Mouse (Mus musculus): ENCODE measurements at regions not wholly inside any gene's neighbourhood (a gene's known extent, or its start where the extent isn't known, plus 50 kb on each side); places are given as distances from the start of the nearest gene placed in this dataset.

- H3K27ac ChIP-seq: no peak overlapping the region
- H3K4me2 ChIP-seq (replicated peaks): no peak overlapping the region
- H3K27me3 ChIP-seq: no peaks in the 10 kb centered on the region
- no peak for ATAC-seq (ENCODE audit: low FRiP score, low read depth)
- no peaks in the 10 kb centered on the region for H3K4me1 ChIP-seq
- WGBS: 40% methylated on average over 3 of the region's 3 CpGs
- H3K4me3 ChIP-seq: no peak overlapping the region
- H3K36me3 ChIP-seq: no peaks in the 10 kb centered on the region
- 0 out of 2 replicates have a peak, but pooled peaks cover 4% of the 10 kb centered on the region for H3K9me3 ChIP-seq
- no peak overlapping the region for H3K9ac ChIP-seq
These were observed 59.8 kb upstream of the Speer4c start for GRCm38 (mm10) chr5:15773839-15774238.

DNA sequence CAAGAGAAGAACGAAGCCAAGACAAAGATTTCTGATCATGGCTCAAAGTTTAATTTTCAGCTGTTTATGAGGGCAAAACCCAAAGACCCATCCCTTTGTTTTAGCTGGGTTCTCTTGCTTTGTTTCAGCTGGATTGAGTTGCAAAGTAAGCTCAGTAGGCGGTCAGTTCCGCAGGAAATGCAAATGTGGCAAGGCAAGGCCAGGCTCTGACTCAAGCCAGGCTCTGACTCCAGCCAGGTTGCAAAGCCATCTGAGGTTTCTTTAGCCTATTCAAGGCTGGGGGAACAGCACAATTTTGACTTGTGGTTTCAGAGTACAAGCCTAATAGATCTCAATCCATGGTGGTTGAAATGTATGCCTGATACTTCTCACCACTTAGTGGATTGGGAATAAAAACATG is 60.5 kb upstream of the Speer4c start:
- Histone ChIP-seq H3K36me3 (no peaks in the 10 kb centered on the region), H3K9me3 (0 out of 2 replicates have a peak, but pooled peaks cover 4% of the 10 kb centered on the region), H3K27ac (no peak overlapping the region), H3K4me1 (no peaks in the 10 kb centered on the region), H3K27me3 (no peaks in the 10 kb centered on the region), H3K4me2 (replicated peaks) (no peak overlapping the region), H3K9ac (no peak overlapping the region), H3K4me3 (no peak overlapping the region)
- 39% methylated on average over 3 of the region's 3 CpGs for WGBS
- ATAC-seq (ENCODE audit: low FRiP score, low read depth): no peak

DNA sequence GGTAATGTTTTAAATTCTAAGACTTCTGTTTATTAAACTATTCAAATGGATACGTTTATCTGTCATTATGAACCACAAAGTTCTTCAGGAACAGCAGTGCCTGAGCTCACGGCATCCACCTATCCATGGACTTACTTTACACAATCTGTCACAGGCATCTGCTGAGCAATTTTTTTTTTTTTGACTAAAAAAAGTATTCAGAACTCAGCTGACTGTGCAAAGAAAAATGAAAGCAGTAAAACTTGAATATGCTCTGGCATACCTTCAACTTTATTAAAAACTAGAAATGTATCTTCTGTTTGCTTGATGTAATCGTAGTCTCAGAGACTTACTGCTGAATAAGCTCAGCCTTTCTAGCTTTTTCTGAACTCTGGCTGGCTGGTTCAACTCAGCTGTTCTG is 62.0 kb upstream of the Speer4c start:
- H3K4me2 ChIP-seq (replicated peaks): no peak overlapping the region
- 78% methylated on average over 3 of the region's 3 CpGs for WGBS
- no peaks in the 10 kb centered on the region for H3K4me1 ChIP-seq
- H3K36me3 ChIP-seq: no peaks in the 10 kb centered on the region
- 0 out of 2 replicates have a peak, but pooled peaks cover 4% of the 10 kb centered on the region for H3K9me3 ChIP-seq
- H3K4me3 ChIP-seq: no peak overlapping the region
- H3K27me3 ChIP-seq: no peaks in the 10 kb centered on the region
- ATAC-seq (ENCODE audit: low FRiP score, low read depth): no peak
- H3K27ac ChIP-seq: no peak overlapping the region
- H3K9ac ChIP-seq: no peak overlapping the region

GRCm38 (mm10) chr5:15803583-15803982 is 89.5 kb upstream of the Speer4c start:
- WGBS: 86% methylated on average over 5 of the region's 5 CpGs
- no peak for ATAC-seq (ENCODE audit: low FRiP score, low read depth)

GRCm38 (mm10) chr5:15816864-15817263 is 102.8 kb upstream of the Speer4c start:
- H3K4me1 ChIP-seq: no peaks in the 10 kb centered on the region
- no peaks in the 10 kb centered on the region for H3K36me3 ChIP-seq
- H3K9me3 ChIP-seq: no peaks in the 10 kb centered on the region
- no peak overlapping the region for H3K9ac ChIP-seq
- no peak overlapping the region for H3K4me3 ChIP-seq
- ATAC-seq (ENCODE audit: low FRiP score, low read depth): no peak
- H3K27me3 ChIP-seq: no peaks in the 10 kb centered on the region
- 87% methylated on average over 3 of the region's 3 CpGs for WGBS
- no peak overlapping the region for H3K4me2 ChIP-seq (replicated peaks)
- H3K27ac ChIP-seq: no peak overlapping the region

More at GRCm38 (mm10) chr5:15803583-15803982, 89.5 kb upstream of the Speer4c start:
- Histone ChIP-seq H3K27me3 (no peaks in the 10 kb centered on the region), H3K9me3 (no peaks in the 10 kb centered on the region), H3K4me2 (replicated peaks) (no peak overlapping the region), H3K27ac (no peak overlapping the region), H3K4me3 (no peak overlapping the region), H3K36me3 (no peaks in the 10 kb centered on the region), H3K4me1 (no peaks in the 10 kb centered on the region), H3K9ac (no peak overlapping the region)

DNA sequence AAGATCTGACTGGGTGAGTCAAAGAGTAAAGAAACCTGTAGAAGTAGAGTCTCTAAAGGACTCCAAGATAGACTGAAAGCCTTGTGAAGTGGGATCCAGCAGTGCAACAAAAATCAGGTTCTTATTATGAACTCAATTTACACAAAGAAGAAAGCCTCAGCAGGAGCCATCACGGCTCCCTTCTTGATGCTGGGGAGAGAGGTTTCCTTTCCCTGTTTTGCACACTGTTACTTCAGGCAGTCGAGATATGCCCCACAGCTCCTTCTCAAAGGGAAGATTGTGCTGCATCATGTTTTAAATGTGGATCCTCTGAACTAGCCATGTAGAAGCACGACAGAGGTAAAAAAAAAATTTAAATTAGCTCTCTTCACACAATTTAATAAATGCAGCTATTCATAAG is 103.3 kb upstream of the Speer4c start:
- ATAC-seq (ENCODE audit: low FRiP score, low read depth): no peak
- Histone ChIP-seq H3K36me3 (no peaks in the 10 kb centered on the region), H3K4me2 (replicated peaks) (no peak overlapping the region), H3K9me3 (no peaks in the 10 kb centered on the region), H3K27me3 (no peaks in the 10 kb centered on the region), H3K4me1 (no peaks in the 10 kb centered on the region), H3K9ac (no peak overlapping the region), H3K27ac (no peak overlapping the region), H3K4me3 (no peak overlapping the region)
- 39% methylated on average over 3 of the region's 3 CpGs for WGBS

DNA sequence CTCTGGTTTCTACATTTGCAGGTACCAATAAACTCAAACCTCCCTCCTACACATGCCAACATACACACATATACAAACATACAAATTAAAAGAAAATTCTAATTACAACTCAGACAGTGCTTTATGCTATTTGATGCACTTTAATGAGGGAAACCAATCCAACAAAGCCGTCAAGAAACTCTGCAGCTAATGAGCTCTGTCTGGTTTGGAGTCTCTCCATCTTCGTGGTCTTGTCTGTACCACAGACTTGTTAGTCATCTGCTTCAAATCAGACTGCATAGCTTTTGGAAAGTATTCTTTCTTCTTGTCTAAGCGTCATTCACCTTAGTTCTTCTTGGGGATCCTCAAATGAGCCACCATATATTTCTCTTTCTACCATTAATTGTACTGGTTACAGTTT is 108.9 kb upstream of the Speer4c start:
- WGBS: 54% methylated on average over 3 of the region's 3 CpGs
- no peak overlapping the region for H3K27ac ChIP-seq
- no peaks in the 10 kb centered on the region for H3K4me1 ChIP-seq
- H3K9me3 ChIP-seq: 0 out of 2 replicates have a peak, but pooled peaks cover 3% of the 10 kb centered on the region
- H3K27me3 ChIP-seq: no peaks in the 10 kb centered on the region
- no peak for ATAC-seq (ENCODE audit: low FRiP score, low read depth)
- no peaks in the 10 kb centered on the region for H3K36me3 ChIP-seq
- no peak overlapping the region for H3K9ac ChIP-seq
- no peak overlapping the region for H3K4me2 ChIP-seq (replicated peaks)
- H3K4me3 ChIP-seq: no peak overlapping the region

DNA sequence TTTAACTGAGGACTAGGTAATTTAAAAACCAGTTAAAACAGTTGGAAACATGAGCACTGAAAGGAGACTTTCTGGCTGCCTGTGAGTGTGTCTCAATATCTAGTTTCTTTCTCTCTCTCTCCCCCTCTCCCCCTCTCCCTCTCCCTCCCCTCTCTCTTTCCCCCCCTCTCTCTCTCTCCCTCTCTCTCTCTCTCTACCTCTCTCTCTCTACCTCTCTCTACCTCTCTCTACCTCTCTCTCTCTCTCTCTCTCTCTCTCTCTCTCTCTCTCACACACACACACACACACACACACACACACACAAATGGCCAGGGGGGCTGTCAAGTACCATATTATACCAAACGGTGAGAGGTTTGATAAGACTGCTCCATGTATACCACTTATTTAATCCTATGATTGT is 103.0 kb upstream of the Cacna2d1 start:
- ATAC-seq (ENCODE audit: low FRiP score, low read depth): no peak
- peaks cover 13% of the 10 kb centered on the region for H3K9me3 ChIP-seq
- no peaks in the 10 kb centered on the region for H3K36me3 ChIP-seq
- H3K9ac ChIP-seq: no peak overlapping the region
- no peaks in the 10 kb centered on the region for H3K4me1 ChIP-seq
- no peak overlapping the region; the same call in 1 of the 2 replicates for H3K27ac ChIP-seq
- no peaks in the 10 kb centered on the region for H3K27me3 ChIP-seq
- 74% methylated on average over 1 of the region's 1 CpGs for WGBS
- no peak overlapping the region for H3K4me3 ChIP-seq
- H3K4me2 ChIP-seq (replicated peaks): no peak overlapping the region

DNA sequence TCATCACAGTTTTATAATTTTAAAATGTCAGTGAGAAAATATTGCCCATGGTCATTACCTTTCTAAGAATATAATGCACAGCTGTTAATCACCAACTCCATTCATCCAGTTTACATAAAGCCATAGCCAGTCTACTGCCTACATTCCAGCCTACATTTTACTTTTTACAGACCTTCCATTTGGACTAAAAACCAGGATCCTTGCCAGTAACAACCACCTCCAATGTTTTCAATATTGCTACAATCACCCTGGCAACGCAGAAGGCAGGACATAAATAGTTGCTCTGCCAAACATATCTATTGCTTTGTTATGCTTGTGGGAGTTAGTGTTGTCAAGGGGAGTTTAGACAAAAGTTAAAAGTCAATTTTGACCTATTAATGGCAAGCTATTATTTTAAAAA is 102.2 kb upstream of the Cacna2d1 start:
- Histone ChIP-seq H3K4me2 (replicated peaks) (no peak overlapping the region), H3K9me3 (peaks cover 13% of the 10 kb centered on the region), H3K4me3 (no peak overlapping the region), H3K36me3 (no peaks in the 10 kb centered on the region), H3K27ac (no peak overlapping the region), H3K27me3 (no peaks in the 10 kb centered on the region), H3K9ac (no peak overlapping the region), H3K4me1 (no peaks in the 10 kb centered on the region)
- ATAC-seq (ENCODE audit: low FRiP score, low read depth): peak; percentile 66; the same call in 1 of the 2 replicates
- WGBS: 62% methylated on average over 1 of the region's 1 CpGs

DNA sequence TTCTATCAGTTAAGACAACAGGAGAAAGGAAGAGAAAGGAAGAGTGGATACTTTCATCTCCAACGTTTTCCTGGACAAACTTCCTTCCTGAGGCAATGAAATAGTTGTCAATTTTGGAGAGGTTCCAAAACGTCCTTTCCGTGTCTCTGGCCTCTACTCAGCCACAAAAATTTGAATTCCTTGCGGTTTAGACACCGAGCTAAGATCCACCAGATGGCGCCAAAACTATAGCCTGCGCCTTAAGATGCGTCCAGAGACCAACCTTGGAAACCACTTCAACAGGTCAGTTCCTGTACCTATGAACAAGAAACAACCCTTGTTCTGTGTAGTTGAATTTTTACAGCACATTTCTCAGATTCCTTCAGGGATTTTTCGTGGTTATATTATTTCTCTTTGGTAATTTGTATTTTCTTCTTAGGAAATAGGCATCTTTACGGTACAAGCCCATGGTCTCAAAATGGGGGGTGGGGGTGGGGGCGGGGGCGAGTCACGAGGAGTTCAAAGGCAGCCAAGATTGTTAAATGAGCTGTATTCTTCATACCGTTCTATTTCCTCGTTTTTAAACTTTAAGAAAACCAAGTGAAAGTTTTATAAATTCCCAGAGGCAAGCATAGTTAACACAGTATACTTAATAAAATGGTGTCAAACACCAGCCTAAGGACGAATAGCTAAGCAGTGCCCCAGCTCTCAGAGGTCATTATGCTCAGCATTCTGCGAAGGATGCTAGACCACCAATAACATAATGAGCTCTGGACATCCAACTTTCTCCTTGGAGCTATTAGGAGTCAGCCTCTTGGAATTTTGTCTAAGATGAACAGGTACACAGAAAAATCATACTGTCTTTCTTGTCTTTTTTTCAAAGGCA is 96.2 kb upstream of the Cacna2d1 start:
- Histone ChIP-seq H3K4me3 (no peak overlapping the region), H3K4me2 (replicated peaks) (peak overlapping the region; percentile 37), H3K9ac (no peak overlapping the region), H3K4me1 (0 out of 2 replicates have a peak, but pooled peaks cover 4% of the 10 kb centered on the region), H3K9me3 (no peaks in the 10 kb centered on the region), H3K36me3 (no peaks in the 10 kb centered on the region), H3K27me3 (no peaks in the 10 kb centered on the region), H3K27ac (no peak overlapping the region)
- WGBS: 18% methylated on average over 17 of the region's 17 CpGs
- peak; percentile 94 for ATAC-seq (ENCODE audit: low FRiP score, low read depth)

GRCm38 (mm10) chr5:15846790-15847189 is 87.7 kb upstream of the Cacna2d1 start:
- no peaks in the 10 kb centered on the region for H3K27me3 ChIP-seq
- no peak for ATAC-seq (ENCODE audit: low FRiP score, low read depth)
- no peak overlapping the region for H3K4me3 ChIP-seq
- no peak overlapping the region for H3K9ac ChIP-seq
- H3K4me2 ChIP-seq (replicated peaks): no peak overlapping the region
- H3K36me3 ChIP-seq: no peaks in the 10 kb centered on the region
- WGBS: 79% methylated on average over 2 of the region's 2 CpGs
- H3K4me1 ChIP-seq: peaks cover 5% of the 10 kb centered on the region; the same call in 1 of the 2 replicates
- no peak overlapping the region for H3K27ac ChIP-seq
- no peaks in the 10 kb centered on the region for H3K9me3 ChIP-seq

- 82% methylated on average over 5 of the region's 5 CpGs for WGBS
- H3K27ac ChIP-seq: no peak overlapping the region
- no peak overlapping the region for H3K9ac ChIP-seq
- no peak overlapping the region for H3K4me2 ChIP-seq (replicated peaks)
- no peaks in the 10 kb centered on the region for H3K36me3 ChIP-seq
- H3K4me1 ChIP-seq: peaks cover 5% of the 10 kb centered on the region; the same call in 1 of the 2 replicates
- no peaks in the 10 kb centered on the region for H3K27me3 ChIP-seq
- no peaks in the 10 kb centered on the region for H3K9me3 ChIP-seq
- no peak overlapping the region for H3K4me3 ChIP-seq
- no peak for ATAC-seq (ENCODE audit: low FRiP score, low read depth)
These were observed 85.0 kb upstream of the Cacna2d1 start for GRCm38 (mm10) chr5:15849520-15849919.

Measured in limb, embryonic 13.5 days (tissue).